Mouse (Mus musculus) brain, embryonic 14.5 days (tissue): ENCODE measurements at regions not wholly inside any gene's neighbourhood (a gene's known extent, or its start where the extent isn't known, plus 50 kb on each side); places are given as distances from the start of the nearest gene placed in this dataset.

Source experiments
- CTCF ChIP-seq: fragments of 200-500 bp; IDR thresholded peaks from 2 replicates; pipeline ENCODE4 v1.5.1; 2012; ENCODE audit warnings: inconsistent platforms, mild to moderate bottlenecking, moderate library complexity, borderline replicate concordance; ENCODE audit not compliant: insufficient read depth, insufficient read length; ENCODE audit errors: extremely low read depth
- POLR2A ChIP-seq: fragments of 200-500 bp; IDR thresholded peaks from 2 replicates; pipeline ENCODE4 v1.6.1; 2012; ENCODE audit warnings: mild to moderate bottlenecking, inconsistent platforms, borderline replicate concordance; ENCODE audit not compliant: poor library complexity, insufficient read depth, insufficient read length, severe bottlenecking; ENCODE audit errors: extremely low read depth

GRCm38 (mm10) chr16:77469328-77469875 is 132.5 kb downstream of the Gm11146 start:
- TF ChIP-seq CTCF (no peak), POLR2A (no peak)
